Mouse (Mus musculus) CH12F3 (cell line): ENCODE results near the gene Serpina6.
"Not testable (repeated sequence)": the region's sequence is repeated elsewhere in the genome, so short reads cannot be mapped to it uniquely, and the experiment has no call there.

Experiments
- in situ Hi-C: fragments of 300-500 bp; cut with MboI; formaldehyde crosslinking; loops from 2 replicates; pipeline ENCODE4 v1.14.3; 2020; ENCODE audit warnings: low sequenced_read_pairs

The Serpina6 gene

GRCm38 (mm10) chr12:103656848-103657626, at the start of gene Serpina6:
Gene Serpina6 (minus strand): TSS chr12:103657212.
- in situ Hi-C loops = no loop called here

- in situ Hi-C loops = no loop called here
These were observed 49.1 kb upstream of the Serpina6 start for GRCm38 (mm10) chr12:103706113-103706512.

GRCm38 (mm10) chr12:103705547-103705946, 48.5 kb upstream of the Serpina6 start:
- in situ Hi-C loops = no loop called here

GRCm38 (mm10) chr12:103700144-103700750, 43.2 kb upstream of the Serpina6 start:
- in situ Hi-C loops = no loop called here

- in situ Hi-C loops = no loop called here
These were observed 38.4 kb upstream of the Serpina6 start, which contains the start of gene Serpina1f for GRCm38 (mm10) chr12:103695429-103695828. Gene Serpina1f (minus strand): TSS chr12:103695529.

GRCm38 (mm10) chr12:103688221-103688814, 31.3 kb upstream of the Serpina6 start:
- in situ Hi-C loops = no loop called here

- in situ Hi-C loops = no loop called here
These were observed 30.0 kb upstream of the Serpina6 start for GRCm38 (mm10) chr12:103687021-103687420.

GRCm38 (mm10) chr12:103686050-103686449, 29.0 kb upstream of the Serpina6 start:
- in situ Hi-C loops = no loop called here

GRCm38 (mm10) chr12:103685386-103685785, 28.4 kb upstream of the Serpina6 start:
- in situ Hi-C loops = no loop called here

- in situ Hi-C loops = no loop called here
These were observed 26.8 kb upstream of the Serpina6 start for GRCm38 (mm10) chr12:103683775-103684174.

GRCm38 (mm10) chr12:103681739-103682138, 24.7 kb upstream of the Serpina6 start:
- in situ Hi-C loops = no loop called here

GRCm38 (mm10) chr12:103681169-103681568, 24.2 kb upstream of the Serpina6 start:
- in situ Hi-C loops = no loop called here

- in situ Hi-C loops = not testable (repeated sequence)
These were observed 22.8 kb upstream of the Serpina6 start for GRCm38 (mm10) chr12:103679853-103680252.

- in situ Hi-C loops = no loop called here
These were observed 19.0 kb upstream of the Serpina6 start, which contains the start of gene Serpina16 for GRCm38 (mm10) chr12:103676039-103676438. Gene Serpina16 (minus strand): TSS chr12:103676139.

GRCm38 (mm10) chr12:103673179-103673578, 16.2 kb upstream of the Serpina6 start:
- in situ Hi-C loops = no loop called here

- in situ Hi-C loops = no loop called here
These were observed 14.5 kb upstream of the Serpina6 start for GRCm38 (mm10) chr12:103671483-103671882.

- in situ Hi-C loops = no loop called here
These were observed 14.0 kb upstream of the Serpina6 start for GRCm38 (mm10) chr12:103670964-103671363.

- in situ Hi-C loops = no loop called here
These were observed 13.3 kb upstream of the Serpina6 start for GRCm38 (mm10) chr12:103670344-103670743.

GRCm38 (mm10) chr12:103665286-103665685, 8.3 kb upstream of the Serpina6 start:
- in situ Hi-C loops = no loop called here

GRCm38 (mm10) chr12:103662053-103662452, 5.0 kb upstream of the Serpina6 start:
- in situ Hi-C loops = not testable (repeated sequence)

GRCm38 (mm10) chr12:103660076-103660475, 3.1 kb upstream of the Serpina6 start:
- in situ Hi-C loops = no loop called here

- in situ Hi-C loops = no loop called here
These were observed 2.2 kb upstream of the Serpina6 start for GRCm38 (mm10) chr12:103659171-103659570.
